Mouse (Mus musculus): ENCODE measurements at regions not wholly inside any gene's neighbourhood (a gene's known extent, or its start where the extent isn't known, plus 50 kb on each side); places are given as distances from the start of the nearest gene placed in this dataset.
"Not testable (repeated sequence)": the region's sequence is repeated elsewhere in the genome, so short reads cannot be mapped to it uniquely, and the experiment has no call there.

DNA sequence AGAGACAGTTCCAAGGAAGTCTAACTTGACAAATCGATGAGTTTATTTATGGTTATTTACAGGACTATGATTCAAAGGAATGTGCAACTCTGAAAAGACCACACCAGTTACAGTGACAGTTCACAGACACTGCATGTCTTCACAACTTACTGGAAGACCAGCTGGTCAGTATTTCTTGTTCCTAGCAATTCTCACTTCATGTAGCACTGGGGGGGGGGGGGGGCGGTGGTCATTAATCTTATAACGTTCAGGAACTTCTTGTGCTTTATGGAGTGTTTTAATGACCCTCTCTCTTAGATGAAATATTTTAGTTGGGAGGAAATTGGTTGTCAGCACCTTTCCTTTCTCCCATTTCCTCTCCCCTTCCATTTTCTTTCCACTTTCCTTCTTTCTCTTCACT lies 1752.1 kb upstream of the Cntnap5a start:
- DNase-seq (ENCODE audit: low spot score in 2 of 2) = no peak

DNA sequence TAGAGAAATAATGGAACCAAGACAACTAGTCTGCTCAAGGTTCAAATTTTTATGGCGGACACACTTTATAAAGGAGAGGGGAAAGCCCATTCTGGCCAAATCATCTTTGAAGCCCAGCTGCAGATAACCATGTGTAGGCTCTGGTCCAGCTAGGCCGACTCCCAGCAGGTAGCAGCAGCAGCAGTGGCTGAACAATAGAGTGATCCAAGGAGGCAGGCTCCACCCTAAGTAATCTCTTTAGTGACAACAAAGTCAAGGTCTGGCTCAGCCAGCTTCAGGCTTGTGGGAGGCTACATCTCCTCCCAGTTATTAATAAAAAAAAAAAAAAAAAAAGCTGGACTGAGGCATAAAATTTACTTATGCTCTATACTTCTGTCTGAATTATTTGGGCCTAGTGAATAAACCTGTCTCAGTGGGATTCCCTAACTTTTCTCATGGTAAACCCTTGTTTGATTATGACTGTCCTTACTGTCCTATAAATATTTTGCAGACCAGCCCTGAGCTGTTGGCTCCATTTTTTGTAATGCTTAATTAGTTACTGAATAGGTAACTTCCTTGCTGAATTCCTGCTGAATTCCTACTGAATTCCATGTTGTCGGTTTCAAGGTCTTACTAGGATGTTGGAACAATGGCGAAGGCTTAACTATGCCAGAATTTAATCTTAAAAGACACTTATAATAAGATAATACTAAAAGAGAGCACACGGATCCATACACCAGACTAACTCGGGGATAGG lies 1726.4 kb upstream of the Cntnap5a start:
- no peak for DNase-seq (ENCODE audit: low spot score in 2 of 2)

DNA sequence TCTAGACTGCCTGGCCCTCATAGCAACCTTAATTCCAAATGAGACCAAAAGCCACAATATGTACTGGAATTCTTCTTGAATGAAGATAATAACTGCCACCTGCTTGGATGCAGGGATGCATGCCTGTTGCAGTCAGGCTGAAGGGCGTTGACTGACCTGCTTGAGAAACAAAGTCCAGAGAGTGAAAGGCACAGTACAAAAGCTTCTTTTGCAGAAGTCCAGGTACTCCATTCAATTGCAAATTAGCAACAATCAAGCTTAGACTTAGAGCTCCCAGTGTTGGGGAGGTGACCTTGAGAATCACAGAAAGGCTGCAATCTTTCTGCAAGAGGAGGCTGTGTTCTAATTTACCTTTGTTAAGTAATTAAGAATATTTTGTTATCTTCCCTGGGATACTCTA lies 1725.3 kb upstream of the Cntnap5a start:
- not testable (repeated sequence) for DNase-seq (ENCODE audit: low spot score in 2 of 2)

DNA sequence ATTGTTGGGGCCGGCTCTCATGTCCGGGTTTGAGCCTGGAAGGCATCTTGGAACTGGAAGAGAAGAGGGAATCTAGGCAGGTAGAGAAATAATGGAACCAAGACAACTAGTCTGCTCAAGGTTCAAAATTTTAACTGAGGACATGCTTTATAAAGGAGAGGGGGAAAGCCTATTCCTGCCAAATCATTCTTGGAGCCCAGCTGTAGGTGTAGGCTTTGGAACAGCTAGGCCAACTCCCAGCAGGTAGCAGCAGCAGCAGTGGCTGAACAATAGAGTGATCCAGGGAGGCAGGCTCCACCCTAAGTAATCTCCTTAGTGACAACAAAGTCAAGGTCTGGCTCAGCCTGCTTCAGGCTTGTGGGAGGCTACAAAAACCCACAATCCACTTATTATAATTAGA lies 1720.6 kb upstream of the Cntnap5a start:
- DNase-seq (ENCODE audit: low spot score in 2 of 2) = not testable (repeated sequence)

DNA sequence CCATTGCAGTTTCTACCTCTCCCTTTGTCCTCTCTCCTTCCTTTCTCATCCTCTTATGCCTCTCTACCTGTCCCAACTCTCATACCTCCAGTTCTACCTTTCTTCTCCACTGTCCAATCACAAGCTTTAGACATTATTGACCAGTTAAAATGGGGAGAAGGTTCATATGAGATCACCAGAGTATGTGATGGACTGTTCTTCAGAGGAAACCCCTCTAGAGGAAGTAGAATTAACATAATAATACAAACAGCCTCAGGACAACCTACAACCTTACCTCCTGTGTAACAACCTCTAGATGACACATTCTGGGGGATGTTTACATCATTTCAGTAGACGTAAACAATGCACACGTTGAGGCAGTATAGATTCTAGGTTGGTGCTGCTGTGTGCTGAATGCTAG lies 1720.1 kb upstream of the Cntnap5a start:
- no peak for DNase-seq (ENCODE audit: low spot score in 2 of 2)

- DNase-seq (ENCODE audit: low spot score in 2 of 2) = no peak
These were observed 1713.9 kb upstream of the Cntnap5a start for GRCm38 (mm10) chr1:113970617-113971016.

GRCm38 (mm10) chr1:113980111-113980510 lies 1704.4 kb upstream of the Cntnap5a start:
- peak in 1 of 2 experiments; percentile 33 for DNase-seq (ENCODE audit: low spot score in 2 of 2)

DNA sequence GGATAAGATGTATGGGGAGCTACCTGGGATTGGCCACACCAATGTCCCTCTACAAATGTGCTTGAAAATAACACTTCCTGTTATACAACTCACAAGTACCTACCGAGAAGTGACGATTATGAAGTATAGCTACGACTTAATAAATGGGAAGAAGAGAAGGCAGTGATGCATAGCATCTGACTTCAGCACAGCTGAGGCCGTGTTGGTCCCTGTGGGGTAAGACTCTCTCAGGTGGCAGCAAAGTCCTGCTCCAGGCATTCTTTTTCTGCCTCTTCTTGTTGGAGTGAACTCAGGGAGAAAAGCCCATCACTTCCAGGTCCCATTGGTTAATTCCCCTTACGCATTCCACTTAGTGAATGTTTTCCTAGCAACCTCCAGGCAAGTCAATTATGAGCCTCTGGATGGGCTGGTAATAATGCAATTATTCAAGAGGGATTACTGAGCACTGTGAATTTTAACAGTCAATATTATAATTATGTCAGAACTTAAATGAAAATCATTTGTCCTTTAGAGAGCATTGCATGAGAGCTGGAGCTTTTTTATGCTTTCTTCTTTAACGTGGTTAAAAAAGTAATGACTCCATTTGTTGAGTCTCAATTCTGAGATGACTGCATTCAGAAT lies 1694.8 kb upstream of the Cntnap5a start:
- no peak for DNase-seq (ENCODE audit: low spot score in 2 of 2)

- DNase-seq (ENCODE audit: low spot score in 2 of 2) = no peak
These were observed 1692.1 kb upstream of the Cntnap5a start for GRCm38 (mm10) chr1:113992488-113992887.

GRCm38 (mm10) chr1:114037877-114038276 lies 1646.7 kb upstream of the Cntnap5a start:
- DNase-seq (ENCODE audit: low spot score in 2 of 2) = no peak

- peak in 1 of 2 experiments; percentile 3 for DNase-seq (ENCODE audit: low spot score in 2 of 2)
These were observed 1645.2 kb upstream of the Cntnap5a start for GRCm38 (mm10) chr1:114039383-114039782.

DNA sequence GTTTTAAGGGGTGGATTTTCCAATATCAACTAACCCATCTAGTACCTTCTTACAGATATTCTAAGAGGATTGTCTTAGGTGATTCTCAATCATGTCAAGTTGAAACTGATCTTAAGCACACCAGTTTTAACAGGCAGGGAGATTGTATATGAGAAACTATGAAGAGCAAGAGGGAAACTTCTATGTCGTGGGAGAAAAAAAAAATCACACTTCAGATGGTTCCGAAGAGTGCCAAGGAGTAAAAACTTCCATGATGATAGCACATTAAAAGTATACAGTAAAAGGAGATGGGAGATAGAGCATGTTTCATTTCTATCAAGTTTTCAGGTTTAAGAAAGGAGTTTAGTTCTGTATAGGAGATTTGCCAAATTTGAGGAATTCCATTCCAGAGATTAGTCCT lies 1621.5 kb upstream of the Cntnap5a start:
- no peak for DNase-seq (ENCODE audit: low spot score in 2 of 2)

- DNase-seq (ENCODE audit: low spot score in 2 of 2) = no peak
These were observed 1610.0 kb upstream of the Cntnap5a start for GRCm38 (mm10) chr1:114074506-114074905.
